Mouse (Mus musculus) kidney, adult 2 months (tissue): Measurements from ENCODE around the gene Smyd1.

ENCODE experiments used
- CTCF ChIP-seq: fragments of 200-500 bp; conservative IDR thresholded peaks from 2 replicates; pipeline ENCODE4 v1.5.1; 2011; ENCODE audit warnings: low read depth, mild to moderate bottlenecking, control low read depth, low read length, moderate library complexity, mixed read lengths; ENCODE audit not compliant: insufficient read depth, insufficient read length
- POLR2A ChIP-seq: fragments of 200-500 bp; IDR thresholded peaks from one replicate; pipeline ENCODE4 v1.6.1; 2011; ENCODE audit warnings: low read depth, low read length, control low read depth

GRCm38 (mm10) chr6:71307486-71307885 lies 14.5 kb downstream of the Smyd1 start:
- TF ChIP-seq CTCF, result no peak
- no peak for TF ChIP-seq POLR2A
